Mouse (Mus musculus) ZHBTc4 (cell line): Measurements from ENCODE around the gene Adora3.

Experiments used
- DNase-seq: peaks from one replicate; pipeline ENCODE4 v3.0.0-alpha.2; 2011; ENCODE audit warnings: low read depth, low spot score

Gene Adora3

DNA sequence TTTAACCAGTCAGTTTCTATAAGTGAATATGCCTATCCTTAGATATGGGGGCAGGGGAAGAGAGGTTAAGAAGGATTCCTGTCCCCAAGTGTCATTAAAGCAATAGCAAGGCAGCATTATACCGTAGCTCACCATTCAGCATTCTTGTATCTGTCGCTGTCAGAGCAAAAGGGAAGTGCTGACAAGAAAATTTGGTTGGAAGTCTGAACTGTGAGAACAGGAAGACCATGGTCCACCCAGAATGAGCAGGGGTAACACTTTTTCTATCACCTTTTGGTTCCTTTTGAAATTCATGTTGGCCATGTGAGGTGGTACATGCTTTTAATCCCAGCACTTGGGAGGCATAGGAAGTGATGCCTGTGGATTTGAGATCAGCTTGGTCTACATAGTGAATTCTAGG, 60.4 kb downstream of the Adora3 start:
- no peak for DNase-seq

DNA sequence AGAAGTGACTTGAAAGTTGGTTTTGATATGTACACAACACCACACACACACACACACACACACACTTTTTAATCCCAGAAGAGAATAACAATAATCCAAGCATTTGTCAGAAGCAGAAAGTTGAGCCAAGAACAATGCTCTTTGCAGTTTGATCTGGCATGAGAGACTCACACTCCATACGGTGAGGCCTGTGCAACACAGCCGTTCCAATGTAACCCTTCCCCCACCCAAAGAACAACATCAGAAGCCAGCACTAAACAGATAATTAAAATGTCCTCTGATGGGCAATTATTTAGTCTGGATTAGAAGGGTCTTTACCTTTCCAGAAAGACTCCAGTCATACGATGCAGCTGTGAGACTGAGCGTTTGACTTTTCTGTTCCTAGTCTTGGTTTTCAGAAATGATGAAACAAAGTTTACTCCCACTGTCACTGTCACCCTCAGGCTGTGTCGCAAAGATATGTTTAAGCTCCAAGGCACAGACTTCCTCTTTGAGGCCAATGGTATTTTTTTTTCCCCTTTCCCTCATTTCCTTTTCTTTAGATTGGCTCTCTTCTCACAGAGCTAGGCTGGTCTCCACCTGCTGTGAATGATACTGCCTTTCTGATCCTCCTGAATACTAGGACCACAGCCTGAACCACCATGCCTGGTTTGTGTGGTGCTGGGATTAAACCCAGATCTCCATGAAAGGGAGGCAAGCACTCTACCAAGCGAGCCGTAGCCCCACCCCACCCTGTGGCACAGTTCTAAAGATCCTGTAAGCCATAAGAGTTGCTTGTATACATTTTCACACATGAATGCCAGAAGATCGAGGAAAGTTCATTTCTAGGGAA, 61.8 kb downstream of the Adora3 start, which contains the start of gene I830077J02Rik:
Gene I830077J02Rik, minus strand, starts transcription at position 425 of the 832 bp plus-strand sequence.
- DNase-seq: no peak

DNA sequence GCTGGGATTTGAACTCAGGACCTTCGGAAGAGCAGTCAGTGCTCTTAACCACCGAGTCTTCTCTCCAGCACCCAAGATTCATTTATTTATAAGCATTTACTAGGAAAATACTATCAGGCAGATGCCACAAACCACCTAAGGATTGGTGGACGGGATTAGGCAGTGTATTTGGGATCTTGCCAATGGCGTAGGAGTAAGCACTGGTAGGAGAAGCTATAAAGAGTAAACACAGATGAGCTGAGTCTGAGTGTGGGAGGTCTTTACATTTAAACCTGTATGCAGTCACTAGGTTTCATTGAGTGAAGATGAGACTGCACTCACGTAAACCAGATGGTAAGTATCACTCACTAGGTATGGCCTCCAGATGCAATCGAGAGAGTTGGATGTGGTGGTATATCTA, 63.3 kb downstream of the Adora3 start:
- DNase-seq: no peak

DNA sequence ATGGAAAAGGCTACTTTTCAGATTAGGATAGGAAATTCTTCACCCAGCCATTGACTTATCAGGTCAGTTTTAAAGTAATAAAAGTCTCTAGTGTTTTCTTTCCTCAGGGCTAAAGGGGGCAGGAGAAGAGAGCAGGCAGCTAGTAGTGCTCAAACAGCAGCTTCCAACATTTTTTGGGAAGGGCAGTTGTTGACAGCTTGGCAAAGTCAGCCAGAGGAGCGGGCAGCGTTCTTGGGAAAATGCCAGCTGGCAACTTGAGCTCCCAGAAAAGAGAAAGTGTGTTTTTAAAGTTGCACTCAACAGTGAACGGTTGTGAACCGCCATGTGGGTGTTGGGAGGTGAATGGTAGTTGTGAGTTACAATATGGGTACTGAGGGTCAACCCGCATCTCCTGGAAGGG, 64.4 kb downstream of the Adora3 start:
- DNase-seq: no peak

DNA sequence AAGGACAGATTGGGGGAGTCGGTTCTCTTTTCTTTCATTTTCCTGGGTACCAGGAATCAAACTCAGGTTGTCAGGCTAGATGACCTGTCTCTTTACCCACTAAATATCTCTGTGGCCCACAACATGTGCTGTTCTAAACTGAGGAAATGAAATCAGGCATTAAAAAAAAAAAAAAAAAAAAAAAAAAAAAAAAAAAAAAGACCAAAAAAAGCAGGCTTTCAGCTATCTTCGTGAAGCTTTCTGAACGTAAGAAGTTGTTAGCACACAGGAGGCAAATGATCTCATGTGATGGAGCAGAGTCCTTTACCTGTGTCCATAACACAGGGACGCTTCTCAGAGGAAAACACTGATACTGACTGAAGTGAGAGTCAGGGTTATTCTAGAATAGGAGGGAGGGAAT, 65.5 kb downstream of the Adora3 start:
- DNase-seq: no peak

DNA sequence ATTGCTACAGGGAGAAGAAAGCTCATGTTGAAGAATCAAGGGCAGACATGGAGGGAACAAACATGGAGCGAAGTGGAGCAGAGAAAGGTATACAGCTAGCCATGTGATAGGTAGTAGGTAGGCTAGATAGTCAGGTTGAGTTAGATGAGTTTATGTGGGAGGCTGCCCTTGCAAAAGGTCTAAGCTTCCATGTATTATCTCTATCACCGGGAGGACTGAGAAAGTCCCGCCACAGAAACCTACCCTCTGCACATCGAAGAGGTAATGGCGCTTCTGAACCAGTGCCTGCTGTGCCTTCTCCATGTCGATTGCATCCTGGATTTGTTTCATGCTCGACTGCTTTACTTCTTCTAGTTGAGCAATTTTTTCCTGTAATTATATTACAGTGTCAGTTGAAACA, 80.7 kb downstream of the Adora3 start:
- DNase-seq: no peak

DNA sequence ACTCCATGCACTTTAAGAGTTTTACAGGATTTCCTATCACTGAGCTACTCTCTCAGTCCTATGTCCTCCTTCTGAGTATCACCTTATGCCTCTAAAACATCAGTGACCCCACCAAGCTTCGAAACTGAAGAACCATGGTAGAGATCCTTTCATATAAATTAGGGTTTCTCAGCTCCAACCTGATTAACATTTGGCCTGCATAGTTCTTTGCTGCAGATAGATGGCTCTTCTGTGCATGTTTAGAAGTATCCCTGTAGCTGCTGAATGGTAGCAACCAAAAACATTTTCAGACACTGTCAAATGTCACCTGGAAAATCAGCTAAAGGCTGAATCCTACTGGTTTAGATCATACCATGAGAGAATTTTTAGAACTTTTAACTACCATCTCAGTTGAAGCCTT, 86.6 kb downstream of the Adora3 start:
- DNase-seq: no peak

DNA sequence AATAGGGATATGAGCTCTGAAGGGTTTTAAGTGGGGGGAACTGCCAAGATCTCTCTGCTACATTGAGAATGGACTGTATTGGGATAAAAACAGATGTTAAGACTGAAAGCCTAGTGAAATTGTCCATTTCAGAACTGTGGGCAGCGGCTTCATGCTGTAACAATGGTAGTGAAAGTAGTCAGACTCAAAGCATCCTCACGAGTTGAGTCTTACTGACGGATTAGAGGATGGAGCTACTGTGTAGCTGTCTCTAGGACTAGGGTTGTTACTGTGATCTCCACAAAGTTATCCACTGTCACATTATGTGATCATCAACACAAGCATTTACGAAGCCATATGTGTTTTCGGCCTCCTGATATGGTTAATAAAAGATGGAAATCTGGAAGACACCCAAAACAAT, 87.5 kb downstream of the Adora3 start:
- no peak for DNase-seq
